7 mouse cellular contexts compared by ENCODE assay signal in genomic region chr10:78413152-78413520, GRCm38 (mm10). TPM values are rescaled to one million over a fixed set of nuclear protein-coding genes. Genes with fewer than 3 reads are reported as not detected.
DNase-seq lines count a peak whose midpoint lies in the region; ATAC-seq and TF ChIP-seq lines count a peak whose summit lies in the region.

No protein-coding gene starts in this region.

- no peak for TF ChIP-seq CTCF in liver, embryonic 14.5 days (IDR thresholded peaks at IDR 0.05; ENCODE audit: low read depth)

- DNase-seq in neural tube, embryonic 11.5 days (ENCODE audit: low spot score) = no peak
- no peak for DNase-seq in neural tube, embryonic 10.5 days (ENCODE audit: extremely low spot score, low spot score)
- no peak for DNase-seq in liver, embryonic 14.5 days (ENCODE audit: low read depth in 3 of 3, low spot score in 3 of 3)
- DNase-seq in right cerebral cortex, postnatal 25 days = no peak
- no peak for DNase-seq in spleen, postnatal 14 days (ENCODE audit: low spot score in 2 of 2)
- DNase-seq in kidney, postnatal 10 days = no peak

- WGBS in neural tube, embryonic 11.5 days = 49% methylated on average over 7 of the region's 7 CpGs
- WGBS in forebrain, embryonic 15.5 days = 46% methylated on average over 7 of the region's 7 CpGs
- WGBS in liver, embryonic 14.5 days (ENCODE audit: insufficient replicate concordance) = 34% methylated on average over 7 of the region's 7 CpGs

- H3K4me3 ChIP-seq in neural tube, embryonic 11.5 days (ENCODE audit: low read depth, low read length) = peak overlapping the region; percentile 94
- H3K4me3 ChIP-seq in forebrain, embryonic 15.5 days = peak overlapping the region; percentile 89
- H3K4me3 ChIP-seq in liver, embryonic 14.5 days (ENCODE audit: insufficient read depth in 1 of 2, low read depth in 2 of 2, low read length in 2 of 2) = peak overlapping the region; percentile 77 to 88

- ATAC-seq in neural tube, embryonic 11.5 days (ENCODE audit: insufficient read depth, low FRiP score, low TSS enrichment) = peak; percentile 58
- ATAC-seq in forebrain, embryonic 15.5 days (replicated peaks) = no peak; the same call in none of the 2 replicates
- ATAC-seq in liver, embryonic 14.5 days (ENCODE audit: insufficient read depth) = no peak

- peak overlapping the region; percentile 83; the same call in 1 of the 2 replicates for H3K9ac ChIP-seq in neural tube, embryonic 11.5 days (ENCODE audit: low read length)
- H3K9ac ChIP-seq in forebrain, embryonic 15.5 days (replicated peaks) = peak overlapping the region; percentile 77
- H3K9ac ChIP-seq in liver, embryonic 14.5 days (replicated peaks) = no peak overlapping the region

- peaks cover 14% of the 10 kb centered on the region for H3K36me3 ChIP-seq in neural tube, embryonic 11.5 days (ENCODE audit: control insufficient read depth, insufficient read depth, low read length)
- peaks cover 26% of the 10 kb centered on the region for H3K36me3 ChIP-seq in forebrain, embryonic 15.5 days
- H3K36me3 ChIP-seq in liver, embryonic 14.5 days (replicated peaks; ENCODE audit: control insufficient read depth, insufficient read depth, low read depth) = peaks cover 18% of the 10 kb centered on the region

- peak overlapping the region; percentile 83 for H3K4me2 ChIP-seq in neural tube, embryonic 11.5 days (ENCODE audit: low read depth)
- H3K4me2 ChIP-seq in forebrain, embryonic 15.5 days (replicated peaks) = peak overlapping the region; percentile 67
- peak overlapping the region; percentile 88 for H3K4me2 ChIP-seq in liver, embryonic 14.5 days (ENCODE audit: low read depth)

- H3K27ac ChIP-seq in neural tube, embryonic 11.5 days (ENCODE audit: low read depth, low read length) = no peak overlapping the region; the same call in 1 of the 2 replicates
- peak overlapping the region; percentile 84 for H3K27ac ChIP-seq in forebrain, embryonic 15.5 days (replicated peaks)
- H3K27ac ChIP-seq in liver, embryonic 14.5 days = no peak overlapping the region

- no peak for TF ChIP-seq EP300 in liver, embryonic 14.5 days (IDR thresholded peaks at IDR 0.05; ENCODE audit: low read depth)

- H3K9me3 ChIP-seq in neural tube, embryonic 11.5 days (ENCODE audit: control insufficient read depth, low read length) = no peaks in the 10 kb centered on the region
- no peaks in the 10 kb centered on the region for H3K9me3 ChIP-seq in forebrain, embryonic 15.5 days
- H3K9me3 ChIP-seq in liver, embryonic 14.5 days (ENCODE audit: control insufficient read depth, low read length) = no peaks in the 10 kb centered on the region

- no peaks in the 10 kb centered on the region for H3K27me3 ChIP-seq in neural tube, embryonic 11.5 days (ENCODE audit: control insufficient read depth, insufficient read depth, low read length)
- H3K27me3 ChIP-seq in forebrain, embryonic 15.5 days = no peaks in the 10 kb centered on the region
- no peaks in the 10 kb centered on the region for H3K27me3 ChIP-seq in liver, embryonic 14.5 days (ENCODE audit: control insufficient read depth, insufficient read depth, low read length)

- H3K4me1 ChIP-seq in neural tube, embryonic 11.5 days (ENCODE audit: control insufficient read depth, insufficient read depth, low read length) = no peaks in the 10 kb centered on the region; the same call in 1 of the 2 replicates
- H3K4me1 ChIP-seq in forebrain, embryonic 15.5 days = peaks cover 18% of the 10 kb centered on the region
- no peaks in the 10 kb centered on the region for H3K4me1 ChIP-seq in liver, embryonic 14.5 days (replicated peaks; ENCODE audit: control insufficient read depth in 2 of 2, insufficient read depth in 2 of 2, low read length in 1 of 2)

RNA-seq across cellular contexts. Expression of gene Rrp1, which starts 0.3 kb away (rescaled TPM):
- polyA plus RNA-seq in neural tube, embryonic 11.5 days (2014; fragmentation: Nextera tagmentation; extraction: Ambion mirVana) = 257 and 278 TPM in 2 replicates
- polyA plus RNA-seq in forebrain, embryonic 15.5 days (2015; fragmentation: Nextera tagmentation; extraction: Ambion mirVana) = 395 and 412 TPM in 2 replicates
- polyA plus RNA-seq in liver, embryonic 14.5 days (2012; rRNA removed) = 43.0 and 69.7 TPM in 2 replicates
- polyA plus RNA-seq in liver, embryonic 14.5 days (2014; fragmentation: Nextera tagmentation; extraction: Ambion mirVana) = 79.8 and 89.7 TPM in 2 replicates

RNA-seq across cellular contexts. Expression of gene Cstb, which starts 12.3 kb away (rescaled TPM):
- polyA plus RNA-seq in neural tube, embryonic 11.5 days (2014; fragmentation: Nextera tagmentation; extraction: Ambion mirVana) = 111 and 120 TPM in 2 replicates
- polyA plus RNA-seq in forebrain, embryonic 15.5 days (2015; fragmentation: Nextera tagmentation; extraction: Ambion mirVana) = 100 and 115 TPM in 2 replicates
- 58.1 and 74.9 TPM in 2 replicates for polyA plus RNA-seq in liver, embryonic 14.5 days (2012; rRNA removed)
- polyA plus RNA-seq in liver, embryonic 14.5 days (2014; fragmentation: Nextera tagmentation; extraction: Ambion mirVana) = 111 and 122 TPM in 2 replicates

RNA-seq across cellular contexts. Expression of gene Pdxk, which starts 51.6 kb away (rescaled TPM):
- 6.9 and 7.4 TPM in 2 replicates for polyA plus RNA-seq in neural tube, embryonic 11.5 days (2014; fragmentation: Nextera tagmentation; extraction: Ambion mirVana)
- 13.6 and 13.9 TPM in 2 replicates for polyA plus RNA-seq in forebrain, embryonic 15.5 days (2015; fragmentation: Nextera tagmentation; extraction: Ambion mirVana)
- polyA plus RNA-seq in liver, embryonic 14.5 days (2012; rRNA removed) = 2.9 TPM in 2 replicates
- 3.2 and 3.3 TPM in 2 replicates for polyA plus RNA-seq in liver, embryonic 14.5 days (2014; fragmentation: Nextera tagmentation; extraction: Ambion mirVana)
